Mouse (Mus musculus): ENCODE measurements at regions not wholly inside any gene's neighbourhood (a gene's known extent, or its start where the extent isn't known, plus 50 kb on each side); places are given as distances from the start of the nearest gene placed in this dataset.

- DNase-seq = no peak
These were observed 136.6 kb upstream of the Rps6ka3 start for GRCm38 (mm10) chrX:159073533-159073932.

DNA sequence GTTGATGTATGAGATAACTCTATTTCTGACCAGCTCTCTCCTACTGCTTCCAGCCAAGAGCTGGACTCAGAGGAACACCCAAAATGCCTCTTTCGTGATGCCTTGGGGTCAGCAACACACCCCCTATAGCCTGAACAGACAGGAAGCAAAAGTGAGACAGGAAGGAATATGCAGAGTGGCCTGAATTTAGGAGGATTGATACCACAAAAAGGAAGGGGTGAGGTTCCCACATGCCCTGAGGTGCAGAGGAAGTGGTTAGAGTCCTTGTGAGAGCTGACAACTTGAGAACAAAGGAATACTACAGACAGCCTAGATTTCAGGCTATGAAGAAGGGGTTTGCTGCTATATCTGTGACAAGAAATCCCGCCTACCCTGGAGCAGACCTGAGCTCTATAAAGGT lies 129.6 kb upstream of the Rps6ka3 start:
- DNase-seq = no peak

DNA sequence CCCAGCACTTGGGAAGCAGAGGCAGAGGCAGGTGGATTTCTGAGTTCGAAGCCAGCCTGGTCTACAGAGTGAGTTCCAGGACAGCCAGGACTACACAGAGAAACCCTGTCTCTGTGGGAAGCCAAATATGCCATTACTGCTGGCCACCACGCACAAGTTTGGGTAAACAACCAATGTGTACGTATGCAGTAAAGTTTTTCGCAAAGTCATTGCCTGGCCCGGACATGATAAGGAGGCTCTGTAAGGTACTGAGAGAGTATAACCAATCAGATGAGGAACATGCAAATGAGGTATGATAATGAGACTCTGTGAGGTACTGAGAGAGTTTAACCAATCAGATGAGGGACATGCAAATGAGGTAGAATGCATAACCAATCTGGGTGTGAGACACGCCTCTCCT lies 99.5 kb upstream of the Rps6ka3 start:
- DNase-seq = peak; percentile 4

GRCm38 (mm10) chrX:159116210-159116609 lies 93.9 kb upstream of the Rps6ka3 start:
- DNase-seq = no peak

GRCm38 (mm10) chrX:159140554-159140953 lies 69.6 kb upstream of the Rps6ka3 start:
- no peak for DNase-seq

- no peak for DNase-seq
These were observed 66.8 kb upstream of the Rps6ka3 start for GRCm38 (mm10) chrX:159143278-159143677.

DNA sequence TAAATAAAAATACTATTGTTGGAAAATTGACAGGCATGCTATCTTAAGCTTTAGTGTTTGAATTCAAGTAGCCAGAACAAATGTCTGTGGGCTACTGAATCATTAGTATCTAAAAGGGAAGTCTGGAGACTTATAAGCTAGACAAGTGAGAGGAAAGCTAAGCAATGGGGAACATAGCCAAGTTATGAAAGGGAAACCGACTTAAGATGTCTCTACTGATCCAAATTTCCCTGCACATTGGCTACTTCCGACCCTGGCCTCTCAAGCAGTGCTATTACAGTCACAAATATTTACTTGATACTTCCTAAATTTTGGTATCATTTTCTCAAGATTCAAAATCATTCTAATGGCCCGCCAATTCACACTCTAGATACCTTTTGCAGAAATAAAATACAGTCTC lies 65.4 kb upstream of the Rps6ka3 start:
- DNase-seq = no peak

DNA sequence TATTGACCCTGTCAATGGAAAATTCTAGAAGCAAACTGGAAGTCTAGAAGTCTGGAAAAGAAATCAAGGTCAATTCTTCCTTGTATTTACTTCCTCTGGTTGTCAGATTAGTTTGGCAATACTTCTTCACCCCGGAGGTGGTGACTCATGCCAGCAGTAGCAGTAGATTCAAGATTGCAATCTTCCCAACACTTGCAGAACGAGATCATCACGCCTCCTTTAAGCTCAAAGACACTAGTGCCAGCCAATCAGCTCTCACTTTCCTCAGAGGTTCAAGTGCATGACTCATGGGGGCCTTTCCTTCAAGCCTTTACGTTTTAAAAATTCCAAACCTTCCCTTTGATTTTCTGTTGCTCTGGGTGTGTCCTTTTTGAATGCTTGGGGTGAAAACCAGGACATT lies 64.9 kb upstream of the Rps6ka3 start:
- no peak for DNase-seq

DNA sequence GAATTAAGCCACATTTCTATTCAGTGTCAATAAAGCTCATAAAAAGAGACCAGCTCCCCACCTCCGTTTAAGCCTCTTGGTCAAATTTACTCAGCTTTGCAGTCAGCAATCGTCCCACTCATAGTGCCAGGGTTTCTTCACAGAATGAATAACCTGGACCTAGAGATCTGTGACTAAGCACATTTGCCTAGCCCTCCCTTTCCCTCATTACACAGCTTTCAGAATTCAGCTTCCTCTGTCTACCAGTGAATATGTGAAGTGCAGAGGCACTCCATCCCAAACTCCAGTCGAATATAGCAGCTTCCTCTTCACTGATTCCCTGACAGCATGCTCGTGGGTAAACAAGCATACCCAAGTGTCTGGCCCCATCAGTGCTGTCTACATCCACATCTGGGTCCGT lies 54.3 kb upstream of the Rps6ka3 start:
- no peak for DNase-seq

GRCm38 (mm10) chrX:159156976-159157375 lies 53.1 kb upstream of the Rps6ka3 start:
- no peak for DNase-seq

GRCm38 (mm10) chrX:159159727-159160126 lies 50.4 kb upstream of the Rps6ka3 start:
- no peak for DNase-seq

All from liver (tissue).